Mouse (Mus musculus) MEL-GATA-1-ER (cell line): ENCODE data around the gene Sox30.
A peak's percentile ranks its signal among the peaks of the same experiment; 100 is the strongest.

Source experiments
- DNase-seq: peaks from one replicate; pipeline ENCODE4 v3.0.0-alpha.2; 2012; ENCODE audit warnings: low read depth; ENCODE audit errors: extremely low read depth

Gene Sox30

GRCm38 (mm10) chr11:45979946-45980892, at the start of gene Sox30:
Sox30 (plus strand) TSS chr11:45980310.
- no peak for DNase-seq

- DNase-seq: no peak
These were observed 47.3 kb upstream of the Sox30 start for GRCm38 (mm10) chr11:45932771-45933170.

DNA sequence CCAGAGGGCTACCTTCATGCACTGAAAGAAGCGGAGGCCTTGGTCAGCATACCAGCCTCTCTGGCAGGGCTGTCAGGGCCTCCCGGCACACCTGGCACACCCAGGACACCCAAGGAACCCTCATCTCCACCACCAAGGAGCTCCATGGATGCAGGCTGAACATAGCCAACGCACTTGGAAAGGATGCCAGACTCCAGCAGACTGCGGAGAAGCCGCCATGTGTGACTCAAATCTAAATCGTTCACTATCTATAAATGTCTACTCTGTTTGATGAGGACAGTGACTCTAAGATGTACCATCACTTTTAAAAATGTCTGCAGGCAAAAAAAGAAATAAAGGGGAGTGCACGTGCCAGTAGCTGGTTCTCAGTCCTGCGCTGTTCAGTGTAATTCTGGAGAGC, 42.6 kb upstream of the Sox30 start:
- no peak for DNase-seq

DNA sequence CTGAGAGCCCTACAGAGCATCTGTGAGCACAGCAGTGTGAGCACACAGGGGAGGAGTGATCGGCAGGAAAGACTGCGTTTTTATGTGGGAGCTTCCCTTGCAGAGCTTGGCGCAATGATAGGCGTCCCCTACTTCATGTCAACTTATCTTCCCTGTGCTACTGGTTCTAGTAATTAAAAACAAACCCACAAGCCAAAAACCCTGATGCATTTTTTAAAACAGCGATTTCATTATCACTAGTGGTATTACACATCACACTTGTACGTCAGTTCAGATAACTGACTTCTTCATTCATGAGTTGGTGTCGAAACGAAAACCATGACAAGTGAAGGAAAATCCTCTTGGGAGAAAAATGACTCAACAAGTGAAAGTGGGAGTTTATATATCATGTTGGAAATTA, 41.2 kb upstream of the Sox30 start:
- DNase-seq: no peak

DNA sequence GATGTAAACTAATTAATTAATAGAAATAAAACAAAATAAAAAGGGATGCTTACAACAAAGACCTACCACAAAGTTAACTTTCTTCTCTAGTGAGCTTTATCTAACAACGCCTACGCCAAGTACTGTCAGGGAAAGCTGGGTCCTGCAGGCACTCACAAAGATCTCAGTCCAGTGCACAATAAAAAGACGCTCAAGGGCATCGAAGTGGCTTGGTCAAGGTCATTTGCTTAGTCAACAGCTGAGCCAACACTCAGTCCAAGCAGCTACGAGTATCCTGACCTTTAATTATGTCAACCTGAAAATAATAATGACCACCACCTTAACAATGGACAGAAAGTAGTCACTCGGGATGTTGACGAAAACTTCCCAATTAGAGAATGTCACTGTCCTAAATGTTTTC, 37.8 kb upstream of the Sox30 start:
- DNase-seq: no peak

DNA sequence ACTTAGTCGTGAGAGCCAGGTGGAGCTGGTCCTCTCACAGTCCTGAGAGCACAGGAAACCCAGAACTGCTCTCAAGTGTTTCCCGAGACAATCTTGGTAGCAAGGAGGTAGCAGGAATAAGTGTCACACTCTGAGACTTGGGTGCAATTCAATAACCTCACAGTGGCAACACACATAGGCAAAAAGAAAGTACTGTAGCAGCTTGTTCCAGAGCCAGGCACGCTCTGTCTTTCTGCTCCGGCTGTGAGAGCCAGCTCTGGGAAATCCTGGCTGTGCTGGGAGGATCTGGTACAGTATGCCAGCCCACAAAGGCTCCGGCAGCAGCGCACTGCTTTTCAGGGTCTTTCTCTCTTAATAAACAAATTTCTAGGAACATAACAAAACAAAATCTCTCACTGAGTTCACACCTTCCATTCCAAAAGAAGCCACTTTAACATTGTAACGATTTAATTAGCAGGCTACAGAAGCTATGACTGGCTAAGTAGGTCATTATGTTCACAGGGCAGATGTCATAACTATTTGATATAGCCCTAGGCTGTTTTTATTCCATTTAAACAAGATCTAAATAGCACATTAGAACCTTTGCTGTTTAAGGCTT, 36.9 kb upstream of the Sox30 start:
- no peak for DNase-seq

GRCm38 (mm10) chr11:45943891-45944642, 36.0 kb upstream of the Sox30 start:
- peak; percentile 6 for DNase-seq

- DNase-seq: peak; percentile 58
These were observed 35.4 kb upstream of the Sox30 start, which contains the start of gene Lsm11 for GRCm38 (mm10) chr11:45944643-45945156. Lsm11 (minus strand) TSS chr11:45944935.

DNA sequence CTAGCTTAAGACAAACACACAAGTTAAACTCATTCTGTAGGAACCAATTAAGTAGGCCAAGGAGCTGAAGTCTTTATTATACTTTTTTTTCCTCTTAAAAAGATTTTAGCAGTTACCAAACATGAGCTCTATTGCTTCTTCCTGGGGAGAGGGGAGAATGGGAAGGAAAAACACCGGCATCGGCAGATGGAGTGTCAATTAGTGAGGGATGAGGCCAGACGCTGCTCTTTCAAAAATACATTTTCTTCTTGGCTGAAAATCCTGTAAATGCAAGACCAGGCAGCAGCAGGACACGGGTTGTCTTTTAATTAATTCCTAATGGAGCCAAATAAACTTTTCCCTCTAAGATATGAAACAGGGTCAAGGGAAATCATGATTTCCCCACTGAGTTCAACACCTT, 33.3 kb upstream of the Sox30 start:
- no peak for DNase-seq

DNA sequence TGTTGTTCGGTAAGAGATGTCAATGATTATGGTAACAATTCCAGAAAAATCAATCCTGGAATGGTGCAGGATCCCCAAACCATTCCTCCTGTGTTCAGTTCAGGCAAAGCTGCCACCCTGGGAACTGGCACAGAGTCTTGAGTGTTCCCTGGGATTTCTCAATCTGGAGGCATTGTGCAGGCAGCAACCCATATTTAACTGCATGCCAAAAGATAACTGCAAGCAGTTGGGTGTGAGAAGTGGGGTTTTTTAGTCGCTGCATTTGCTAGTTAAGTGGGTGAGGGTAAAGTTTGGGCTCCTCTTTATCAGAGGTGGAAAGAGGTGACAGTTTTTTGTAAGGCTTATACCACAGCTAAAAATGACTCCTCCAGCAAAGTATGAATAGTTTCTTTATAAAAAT, 32.6 kb upstream of the Sox30 start:
- no peak for DNase-seq

- peak; percentile 92 for DNase-seq
These were observed 24.9 kb upstream of the Sox30 start, which contains the start of gene Thg1l for GRCm38 (mm10) chr11:45955127-45955627. Thg1l (minus strand) TSS chr11:45955494.

- peak; percentile 43 for DNase-seq
These were observed 20.5 kb upstream of the Sox30 start for GRCm38 (mm10) chr11:45959598-45959997.

- DNase-seq: no peak
These were observed 20.1 kb upstream of the Sox30 start for GRCm38 (mm10) chr11:45960003-45960402.

DNA sequence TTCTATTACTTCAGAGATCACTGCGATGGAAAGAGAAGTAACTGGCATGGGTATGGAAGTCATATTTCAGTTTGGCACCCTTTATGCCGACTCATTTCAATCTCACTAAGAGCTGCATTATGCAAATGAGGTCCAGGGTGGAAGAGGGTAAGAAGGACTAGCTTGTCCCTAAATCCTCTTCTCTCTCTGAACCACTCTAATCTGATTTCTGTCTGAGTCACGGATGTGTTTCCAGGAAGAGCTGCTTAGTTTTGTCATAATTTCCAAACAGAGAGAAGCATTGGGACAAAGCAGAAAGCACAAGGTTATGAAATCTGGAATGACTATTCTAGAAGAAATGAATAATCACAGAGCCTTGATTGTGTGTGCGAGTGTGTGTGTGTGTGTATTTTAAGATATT, 13.2 kb upstream of the Sox30 start:
- no peak for DNase-seq

DNA sequence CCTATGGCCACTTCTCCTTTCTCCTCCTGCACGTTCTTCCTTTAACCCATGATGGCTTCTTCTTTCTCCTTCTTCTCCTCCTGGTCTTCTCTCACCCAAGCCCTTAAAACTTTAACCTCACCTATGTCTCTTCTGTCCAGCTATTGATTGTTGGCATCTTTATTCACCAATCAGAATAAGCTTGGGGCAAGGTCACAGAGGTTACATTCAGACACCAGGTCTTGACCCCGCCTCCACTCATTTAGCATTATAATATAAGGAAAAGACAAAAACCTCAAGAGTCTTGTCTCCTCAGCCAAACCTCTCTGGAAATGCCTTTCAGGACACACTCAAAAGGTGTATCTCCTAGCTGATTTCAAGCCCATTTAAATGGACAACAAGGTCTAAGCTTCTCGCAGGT, 11.6 kb upstream of the Sox30 start:
- DNase-seq: no peak

GRCm38 (mm10) chr11:45973635-45974034, 6.5 kb upstream of the Sox30 start:
- DNase-seq: no peak

DNA sequence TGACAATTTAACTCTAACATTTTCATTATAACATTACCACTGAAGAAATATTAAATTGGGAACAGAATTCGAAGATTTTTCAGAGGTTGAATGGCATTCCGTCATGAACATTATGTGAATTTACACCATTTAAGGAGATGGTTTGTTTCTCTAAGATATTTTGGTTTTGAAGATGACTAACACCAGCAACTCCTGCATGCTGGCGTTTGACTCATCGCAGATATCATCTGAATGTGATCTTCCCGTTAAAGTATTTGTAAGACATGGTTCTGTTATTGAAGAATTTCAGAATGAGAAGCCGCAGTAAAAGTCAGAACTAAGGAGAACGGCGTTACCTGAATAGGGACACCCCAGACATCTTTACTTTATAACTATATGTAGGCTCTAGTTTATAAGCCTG, 5.6 kb upstream of the Sox30 start:
- no peak for DNase-seq

GRCm38 (mm10) chr11:45976061-45976460, 4.0 kb upstream of the Sox30 start:
- DNase-seq: no peak

GRCm38 (mm10) chr11:45980893-45981253, 763 bp downstream of the Sox30 start:
- no peak for DNase-seq

GRCm38 (mm10) chr11:45991604-45992003, 11.5 kb downstream of the Sox30 start:
- no peak for DNase-seq

DNA sequence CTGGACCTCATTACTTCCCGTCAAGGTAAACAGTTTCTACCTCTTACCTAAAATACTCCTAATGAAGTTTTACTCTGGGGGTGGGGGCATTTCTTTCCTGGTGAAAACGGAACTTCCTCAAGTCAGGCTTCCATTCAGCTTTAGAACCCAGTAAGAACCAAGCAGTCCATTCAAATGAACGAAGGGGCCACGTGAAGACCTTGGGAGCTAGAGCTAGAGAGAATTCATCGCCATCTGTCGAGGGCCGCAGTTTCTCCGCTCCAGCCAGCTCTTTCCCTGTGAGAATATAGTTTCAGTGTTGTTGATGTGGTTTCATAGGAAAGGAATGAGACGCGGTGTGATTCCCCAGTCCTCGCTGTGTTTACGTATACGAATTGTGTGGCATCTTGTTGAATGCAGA, 12.0 kb downstream of the Sox30 start:
- DNase-seq: no peak

DNA sequence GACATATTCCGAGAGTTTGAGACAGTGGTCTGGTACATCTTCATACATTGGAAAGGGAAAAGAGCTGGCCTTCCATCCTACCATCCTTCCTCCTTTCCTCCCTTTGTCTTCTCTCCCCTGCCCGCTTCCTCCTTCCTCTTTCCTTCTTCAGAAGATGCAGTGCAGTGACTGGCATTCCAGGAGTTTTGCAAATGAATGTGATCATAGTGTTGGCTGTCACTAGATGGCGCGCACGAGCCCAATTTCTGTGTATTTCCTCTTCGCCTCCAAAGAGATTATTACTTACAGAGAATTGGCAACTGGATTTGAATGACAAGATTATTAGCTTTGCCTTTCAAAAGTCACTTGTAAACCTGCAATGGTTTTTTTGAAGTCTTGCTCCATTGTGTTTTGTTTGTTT, 36.0 kb downstream of the Sox30 start:
- peak; percentile 33 for DNase-seq
